Mouse (Mus musculus) E14TG2a.4 (cell line): ENCODE measurements around the gene Spef1.

Experiments used
- CTCF ChIP-seq: conservative IDR thresholded peaks from 2 replicates; pipeline ENCODE4 v1.5.1; 2014; ENCODE audit warnings: low read length
- NANOG ChIP-seq: IDR thresholded peaks from 2 replicates; pipeline ENCODE4 v1.6.1; 2014; ENCODE audit warnings: borderline replicate concordance, low read length, mixed read lengths
- POU5F1 ChIP-seq: IDR thresholded peaks from 2 replicates; pipeline ENCODE4 v1.6.1; 2014; ENCODE audit warnings: low read length, borderline replicate concordance

DNA sequence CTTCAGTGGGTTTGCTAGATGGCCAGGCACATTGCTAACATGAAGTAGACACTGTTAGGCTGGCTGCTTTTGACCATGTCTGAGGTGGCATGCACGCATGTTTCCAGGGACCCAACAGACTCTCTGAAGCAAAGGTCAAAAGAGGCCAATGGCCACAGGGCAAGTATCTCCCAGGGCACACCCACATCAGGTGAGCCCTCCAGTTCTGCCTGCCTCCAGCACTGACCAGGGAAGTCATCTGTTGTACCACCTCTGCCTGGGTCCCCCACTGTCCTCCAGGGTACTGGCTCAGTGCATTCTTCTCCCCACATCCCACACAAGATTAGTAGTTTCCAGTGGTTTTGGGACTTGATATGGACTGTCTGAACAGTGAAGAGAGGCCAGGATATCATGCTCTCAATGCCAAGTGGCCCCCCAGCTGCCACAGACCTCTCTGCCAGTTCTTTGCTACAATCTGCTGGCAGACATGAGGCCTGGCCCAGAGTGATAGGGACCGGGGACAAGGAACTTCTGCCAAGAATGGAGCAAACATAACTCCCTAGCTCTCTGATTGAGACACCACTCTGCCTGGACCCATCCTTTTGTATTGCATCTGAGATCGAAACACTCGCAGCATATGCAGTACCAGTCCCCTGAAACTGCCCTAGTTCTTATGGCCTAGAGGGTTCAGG lies 22.2 kb upstream of the Spef1 start:
- TF ChIP-seq CTCF (no peak), NANOG (no peak), POU5F1 (no peak)
